Mouse (Mus musculus): ENCODE results near the gene Pcdh7.

- TF ChIP-seq CTCF (IDR thresholded peaks at IDR 0.05; ENCODE audit: low read depth, low read length) (no peak), POLR2A (IDR thresholded peaks at IDR 0.05; ENCODE audit: extremely low read depth, insufficient read depth, low read length) (no peak)
Measured at GRCm38 (mm10) chr5:58081054-58081453, 363.3 kb downstream of the Pcdh7 start.

All from liver, adult 2 months (tissue).